Mouse (Mus musculus): ENCODE data around the gene Cmip.

GRCm38 (mm10) chr8:117343484-117343883 is 86.6 kb downstream of the Cmip start:
- TF ChIP-seq ZC3H11A (IDR thresholded peaks at IDR 0.05; ENCODE audit: low read depth, low read length) (no peak), EP300 (IDR thresholded peaks at IDR 0.05; ENCODE audit: low read depth in 1 of 2, low read length in 2 of 2) (no peak), CTCF (IDR thresholded peaks at IDR 0.05 in 2 of 3, conservative IDR thresholded peaks at IDR 0.05 in 1 of 3; ENCODE audit: control insufficient read depth in 1 of 3, insufficient read depth in 1 of 3, low read depth in 2 of 3, low read length in 3 of 3, poor library complexity in 1 of 3, severe bottlenecking in 1 of 3) (no peak), POLR2A (IDR thresholded peaks at IDR 0.05; ENCODE audit: control insufficient read depth in 1 of 2, insufficient read depth in 1 of 2, low read depth in 1 of 2, low read length in 2 of 2, poor library complexity in 1 of 2) (no peak)

All from MEL (cell line).